In genomic region chr10:107220501-107220900, GRCm38 (mm10) we compare ENCODE assay signal across 28 mouse cellular contexts. TPM values are rescaled to one million over a fixed set of nuclear protein-coding genes. Genes with fewer than 3 reads are reported as not detected.
"Had no signal": no experiment of that assay in that cellular context is flagged by ENCODE, and none has a peak within 500 bp of the region (broad histone marks: within the 10 kb centered on the region; RNA-seq: fewer than 3 reads in every experiment).

No protein-coding gene starts in this region.

- H3K4me3 ChIP-seq: embryonic facial prominence, embryonic 10.5 days; embryonic facial prominence, embryonic 12.5 days; embryonic facial prominence, embryonic 13.5 days; embryonic facial prominence, embryonic 15.5 days; erythroblast, embryonic 14.5 days; forebrain, embryonic 10.5 days; forebrain, embryonic 12.5 days; forebrain, embryonic 13.5 days; forebrain, embryonic 15.5 days; gastrocnemius, adult 2 months; heart, adult 2 months had no signal

- H3K4me2 ChIP-seq: embryonic facial prominence, embryonic 12.5 days; embryonic facial prominence, embryonic 13.5 days; embryonic facial prominence, embryonic 15.5 days; forebrain, embryonic 12.5 days; forebrain, embryonic 13.5 days; forebrain, embryonic 15.5 days had no signal

- H3K4me1 ChIP-seq: embryonic facial prominence, embryonic 10.5 days; embryonic facial prominence, embryonic 12.5 days; embryonic facial prominence, embryonic 13.5 days; embryonic facial prominence, embryonic 15.5 days; forebrain, embryonic 10.5 days; forebrain, embryonic 12.5 days; forebrain, embryonic 13.5 days; forebrain, embryonic 15.5 days had no signal

- ATAC-seq: forebrain, embryonic 13.5 days; forebrain, embryonic 14.5 days; forebrain, embryonic 15.5 days; forebrain, embryonic 16.5 days; forebrain, postnatal 0 days had no signal

- H3K27ac ChIP-seq: embryonic facial prominence, embryonic 10.5 days; embryonic facial prominence, embryonic 12.5 days; embryonic facial prominence, embryonic 13.5 days; embryonic facial prominence, embryonic 15.5 days; forebrain, embryonic 10.5 days; forebrain, embryonic 12.5 days; forebrain, embryonic 13.5 days; forebrain, embryonic 15.5 days; gastrocnemius, adult 2 months; heart, adult 2 months had no signal

- H3K9me3 ChIP-seq: embryonic facial prominence, embryonic 10.5 days; embryonic facial prominence, embryonic 12.5 days; embryonic facial prominence, embryonic 13.5 days; embryonic facial prominence, embryonic 15.5 days; forebrain, embryonic 10.5 days; forebrain, embryonic 12.5 days; forebrain, embryonic 13.5 days; forebrain, embryonic 15.5 days had no signal

- H3K9ac ChIP-seq: embryonic facial prominence, embryonic 12.5 days; embryonic facial prominence, embryonic 13.5 days; embryonic facial prominence, embryonic 15.5 days; forebrain, embryonic 12.5 days; forebrain, embryonic 13.5 days; forebrain, embryonic 15.5 days; forebrain, postnatal 0 days had no signal

- H3K36me3 ChIP-seq: embryonic facial prominence, embryonic 10.5 days; embryonic facial prominence, embryonic 12.5 days; embryonic facial prominence, embryonic 13.5 days; embryonic facial prominence, embryonic 15.5 days; forebrain, embryonic 10.5 days; forebrain, embryonic 12.5 days; forebrain, embryonic 15.5 days had no signal

- DNase-seq: cerebellum, adult 8-10 months; cerebellum, adult 9-10 months; cerebellum, adult 9-11 months; cerebellum, postnatal 10 days; cerebellum, postnatal 14 days; cerebellum, postnatal 25 days; cerebellum, postnatal 36 days; embryo, embryonic 11 days; forebrain, postnatal 0 days; gastrocnemius, adult 2 months; gastrocnemius, postnatal 10 days; gastrocnemius, postnatal 14 days; gastrocnemius, postnatal 25 days; gastrocnemius, postnatal 36 days; heart, adult 11 months; heart, adult 18-20 months; heart, adult 2 months had no signal

- H3K27me3 ChIP-seq: embryonic facial prominence, embryonic 12.5 days; embryonic facial prominence, embryonic 13.5 days; embryonic facial prominence, embryonic 15.5 days; forebrain, embryonic 12.5 days; forebrain, embryonic 13.5 days; forebrain, embryonic 15.5 days had no signal

RNA-seq across cellular contexts. Expression of gene Lin7a, which starts 51.0 kb away (rescaled TPM):
- polyA plus RNA-seq: erythroblast, embryonic 14.5 days had no signal
